13 mouse cellular contexts compared by ENCODE assay signal in genomic region chr7:142613077-142613476, GRCm38 (mm10). TPM values are rescaled to one million over a fixed set of nuclear protein-coding genes. Genes with fewer than 3 reads are reported as not detected.
"Had no signal": no experiment of that assay in that cellular context is flagged by ENCODE, and none has a peak within 500 bp of the region (broad histone marks: within the 10 kb centered on the region; RNA-seq: fewer than 3 reads in every experiment).

No protein-coding gene starts in this region.

- H3K9me3 ChIP-seq: kidney, embryonic 15.5 days; liver, embryonic 15.5 days; neural tube, embryonic 12.5 days had no signal

- DNase-seq: kidney, adult 18-20 months; kidney, postnatal 14 days; left cerebral cortex, postnatal 4 days; lung, adult 2 months; lung, postnatal 14 days; midbrain, embryonic 14.5 days; thymus, postnatal 4 days had no signal

- H3K36me3 ChIP-seq: kidney, embryonic 15.5 days; liver, embryonic 15.5 days; neural tube, embryonic 12.5 days had no signal

- H3K4me3 ChIP-seq: kidney, embryonic 15.5 days; liver, embryonic 15.5 days; neural tube, embryonic 12.5 days had no signal

- H3K4me2 ChIP-seq: kidney, embryonic 15.5 days; liver, embryonic 11.5 days; liver, embryonic 15.5 days; neural tube, embryonic 12.5 days had no signal

- H3K27me3 ChIP-seq: kidney, embryonic 15.5 days; neural tube, embryonic 12.5 days had no signal

- H3K9ac ChIP-seq: kidney, embryonic 15.5 days; liver, embryonic 15.5 days; neural tube, embryonic 12.5 days had no signal

- H3K27ac ChIP-seq: kidney, embryonic 15.5 days; liver, embryonic 15.5 days; neural tube, embryonic 12.5 days; stomach, postnatal 0 days had no signal

RNA-seq across cellular contexts. Expression of gene Gm49394, which starts 56.7 kb away (rescaled TPM):
- polyA plus RNA-seq: kidney, embryonic 15.5 days; large intestine, adult 2 months; liver, embryonic 11.5 days; liver, embryonic 15.5 days; lung, adult 2 months; midbrain, embryonic 14.5 days; neural tube, embryonic 12.5 days; stomach, postnatal 0 days had no signal
